Mouse (Mus musculus): Measurements from ENCODE around the gene Hbq1a. TPM values are rescaled to one million over a fixed set of nuclear protein-coding genes. Genes with fewer than 3 reads are reported as not detected.

Hbq1a gene
- polyA plus RNA-seq, 1 experiment, result not detected

GRCm38 (mm10) chr11:32309928-32310327 lies 10.1 kb downstream of the Hbq1a start:
- WGBS, result 79% methylated on average over 3 of the region's 3 CpGs
- no peak for DNase-seq (ENCODE audit: low read depth, low spot score)

GRCm38 (mm10) chr11:32316009-32316408 lies 16.1 kb downstream of the Hbq1a start:
- 87% methylated on average over 3 of the region's 3 CpGs for WGBS
- DNase-seq (ENCODE audit: low read depth, low spot score), result no peak

GRCm38 (mm10) chr11:32320507-32321195 lies 20.8 kb downstream of the Hbq1a start:
- DNase-seq (ENCODE audit: low read depth, low spot score), result no peak
- WGBS, result 61% methylated on average over 11 of the region's 11 CpGs

GRCm38 (mm10) chr11:32321196-32321565 lies 21.3 kb downstream of the Hbq1a start:
- WGBS, result 43% methylated on average over 8 of the region's 8 CpGs
- DNase-seq (ENCODE audit: low read depth, low spot score), result no peak

GRCm38 (mm10) chr11:32324609-32325008 lies 24.7 kb downstream of the Hbq1a start:
- WGBS, result 8% methylated on average over 15 of the region's 15 CpGs
- no peak for DNase-seq (ENCODE audit: low read depth, low spot score)

GRCm38 (mm10) chr11:32331075-32331474 lies 31.2 kb downstream of the Hbq1a start:
- WGBS, result 65% methylated on average over 6 of the region's 6 CpGs

GRCm38 (mm10) chr11:32331861-32332260 lies 32.0 kb downstream of the Hbq1a start:
- DNase-seq (ENCODE audit: low read depth, low spot score), result no peak
- WGBS, result 31% methylated on average over 5 of the region's 5 CpGs

More at GRCm38 (mm10) chr11:32331075-32331474, 31.2 kb downstream of the Hbq1a start:
- DNase-seq (ENCODE audit: low read depth, low spot score), result no peak

- DNase-seq (ENCODE audit: low read depth, low spot score), result no peak
- WGBS, result 80% methylated on average over 2 of the region's 2 CpGs
Observed at GRCm38 (mm10) chr11:32333235-32333634, 33.4 kb downstream of the Hbq1a start.

- 83% methylated on average over 6 of the region's 6 CpGs for WGBS
- DNase-seq (ENCODE audit: low read depth, low spot score), result no peak
Observed at GRCm38 (mm10) chr11:32336435-32336907, 36.6 kb downstream of the Hbq1a start.

- 8% methylated on average over 2 of the region's 2 CpGs for WGBS
Observed at GRCm38 (mm10) chr11:32339131-32339531, 39.3 kb downstream of the Hbq1a start.

GRCm38 (mm10) chr11:32340476-32341473 lies 40.9 kb downstream of the Hbq1a start:
- no peak for DNase-seq (ENCODE audit: low read depth, low spot score)
- 43% methylated on average over 17 of the region's 17 CpGs for WGBS

More at GRCm38 (mm10) chr11:32339131-32339531, 39.3 kb downstream of the Hbq1a start:
- DNase-seq (ENCODE audit: low read depth, low spot score), result no peak

- no peak for DNase-seq (ENCODE audit: low read depth, low spot score)
- WGBS, result 26% methylated on average over 2 of the region's 2 CpGs
Observed at GRCm38 (mm10) chr11:32342770-32343191, 42.9 kb downstream of the Hbq1a start.

- 73% methylated on average over 1 of the region's 1 CpGs for WGBS
- DNase-seq (ENCODE audit: low read depth, low spot score), result no peak
Observed at GRCm38 (mm10) chr11:32343350-32343749, 43.5 kb downstream of the Hbq1a start.

- 27% methylated on average over 6 of the region's 6 CpGs for WGBS
- DNase-seq (ENCODE audit: low read depth, low spot score), result no peak
Observed at GRCm38 (mm10) chr11:32345504-32346297, 45.8 kb downstream of the Hbq1a start.

- no peak for DNase-seq (ENCODE audit: low read depth, low spot score)
- WGBS, result 7% methylated on average over 10 of the region's 10 CpGs
Observed at GRCm38 (mm10) chr11:32347264-32347606, 47.4 kb downstream of the Hbq1a start.

GRCm38 (mm10) chr11:32347607-32348432 lies 48.0 kb downstream of the Hbq1a start, which contains the start of gene Sh3pxd2b:
Gene Sh3pxd2b, plus strand, starts transcription at chr11:32347820.
- DNase-seq (ENCODE audit: low read depth, low spot score), result no peak
- 1% methylated on average over 86 of the region's 86 CpGs for WGBS

- no peak for DNase-seq (ENCODE audit: low read depth, low spot score)
- 21% methylated on average over 9 of the region's 9 CpGs for WGBS
Observed at GRCm38 (mm10) chr11:32348433-32349283, 48.8 kb downstream of the Hbq1a start.
